Mouse (Mus musculus): ENCODE measurements around the gene Ajm1. TPM values are rescaled to one million over a fixed set of nuclear protein-coding genes. Genes with fewer than 3 reads are reported as not detected.

Gene Ajm1
- total and polyA plus RNA-seq, 2 experiments, result 0.07 TPM; not detected in 1

GRCm38 (mm10) chr2:25576028-25576850 lies 5.3 kb downstream of the Ajm1 start:
- peaks cover 9% of the 10 kb centered on the region for H3K4me1 ChIP-seq (ENCODE audit: control insufficient read depth, insufficient read depth, low read length)
- 89% methylated on average over 16 of the region's 16 CpGs for WGBS
- H3K36me3 ChIP-seq (ENCODE audit: control insufficient read depth, insufficient read depth, low read length), result no peaks in the 10 kb centered on the region
- H3K27me3 ChIP-seq (ENCODE audit: control insufficient read depth, insufficient read depth, low read length), result peaks cover 30% of the 10 kb centered on the region
- H3K27ac ChIP-seq (replicated peaks; ENCODE audit: insufficient read depth, low read depth, low read length), result no peak overlapping the region
- no peaks in the 10 kb centered on the region for H3K79me2 ChIP-seq (ENCODE audit: control insufficient read depth, insufficient read depth, low read length)
- TF ChIP-seq CTCF (IDR thresholded peaks at IDR 0.05; ENCODE audit: low read depth, low read length), result no peak
- no peak for TF ChIP-seq POLR2A (IDR thresholded peaks at IDR 0.05; ENCODE audit: extremely low read depth, insufficient read depth, low read length)
- no peak for DNase-seq (ENCODE audit: extremely low read depth, low read depth, low spot score)
- H3K4me3 ChIP-seq (ENCODE audit: insufficient read depth, low read depth, low read length), result no peak overlapping the region
- no peak overlapping the region for H3K9ac ChIP-seq (ENCODE audit: low read depth, low read length)

- Histone ChIP-seq H3K36me3 (ENCODE audit: control insufficient read depth, insufficient read depth, low read length) (no peaks in the 10 kb centered on the region), H3K27ac (replicated peaks; ENCODE audit: insufficient read depth, low read depth, low read length) (no peak overlapping the region)
- TF ChIP-seq CTCF (IDR thresholded peaks at IDR 0.05; ENCODE audit: low read depth, low read length), result no peak
- TF ChIP-seq POLR2A (IDR thresholded peaks at IDR 0.05; ENCODE audit: extremely low read depth, insufficient read depth, low read length), result no peak
Measured at GRCm38 (mm10) chr2:25575432-25576027, 6.0 kb downstream of the Ajm1 start.

GRCm38 (mm10) chr2:25574579-25575431 lies 6.8 kb downstream of the Ajm1 start, which contains the start of the genes Mamdc4 and Phpt1:
Gene Mamdc4 (minus strand): TSS chr2:25574845.
Gene Phpt1 (minus strand): TSS chr2:25575224.
- H3K27ac ChIP-seq (replicated peaks; ENCODE audit: insufficient read depth, low read depth, low read length), result peak within 1 kb of the TSS; percentile 69
- H3K9ac ChIP-seq (ENCODE audit: low read depth, low read length), result peak within 1 kb of the TSS; percentile 70
- WGBS, result under 1% methylated on average over 45 of the region's 45 CpGs
- TF ChIP-seq POLR2A (IDR thresholded peaks at IDR 0.05; ENCODE audit: extremely low read depth, insufficient read depth, low read length), result 0 out of 2 replicates have a peak, but pooled peaks have one; percentile 32
- no peak for TF ChIP-seq CTCF (IDR thresholded peaks at IDR 0.05; ENCODE audit: low read depth, low read length)
- H3K36me3 ChIP-seq (ENCODE audit: control insufficient read depth, insufficient read depth, low read length), result no peaks in the 10 kb centered on the region
- H3K27me3 ChIP-seq (ENCODE audit: control insufficient read depth, insufficient read depth, low read length), result peaks cover 28% of the 10 kb centered on the region
- no peaks in the 10 kb centered on the region for H3K79me2 ChIP-seq (ENCODE audit: control insufficient read depth, insufficient read depth, low read length)
- peaks cover 8% of the 10 kb centered on the region for H3K4me1 ChIP-seq (ENCODE audit: control insufficient read depth, insufficient read depth, low read length)
- peak; percentile 97 for DNase-seq (ENCODE audit: extremely low read depth, low read depth, low spot score)
- peak within 1 kb of the TSS; percentile 65 for H3K4me3 ChIP-seq (ENCODE audit: insufficient read depth, low read depth, low read length)

More at GRCm38 (mm10) chr2:25575432-25576027, 6.0 kb downstream of the Ajm1 start:
- Histone ChIP-seq H3K9ac (ENCODE audit: low read depth, low read length) (peak overlapping the region; percentile 63), H3K4me3 (ENCODE audit: insufficient read depth, low read depth, low read length) (peak overlapping the region; percentile 54), H3K79me2 (ENCODE audit: control insufficient read depth, insufficient read depth, low read length) (no peaks in the 10 kb centered on the region), H3K4me1 (ENCODE audit: control insufficient read depth, insufficient read depth, low read length) (peaks cover 8% of the 10 kb centered on the region), H3K27me3 (ENCODE audit: control insufficient read depth, insufficient read depth, low read length) (peaks cover 30% of the 10 kb centered on the region)
- no peak for DNase-seq (ENCODE audit: extremely low read depth, low read depth, low spot score)
- WGBS, result 13% methylated on average over 21 of the region's 21 CpGs

GRCm38 (mm10) chr2:25574136-25574535 lies 7.4 kb downstream of the Ajm1 start:
- Histone ChIP-seq H3K36me3 (ENCODE audit: control insufficient read depth, insufficient read depth, low read length) (no peaks in the 10 kb centered on the region), H3K9ac (ENCODE audit: low read depth, low read length) (peak overlapping the region; percentile 38), H3K79me2 (ENCODE audit: control insufficient read depth, insufficient read depth, low read length) (no peaks in the 10 kb centered on the region), H3K27ac (replicated peaks; ENCODE audit: insufficient read depth, low read depth, low read length) (no peak overlapping the region), H3K27me3 (ENCODE audit: control insufficient read depth, insufficient read depth, low read length) (peaks cover 22% of the 10 kb centered on the region), H3K4me3 (ENCODE audit: insufficient read depth, low read depth, low read length) (peak overlapping the region; percentile 65), H3K4me1 (ENCODE audit: control insufficient read depth, insufficient read depth, low read length) (peaks cover 8% of the 10 kb centered on the region)
- TF ChIP-seq CTCF (IDR thresholded peaks at IDR 0.05; ENCODE audit: low read depth, low read length) (no peak), POLR2A (IDR thresholded peaks at IDR 0.05; ENCODE audit: extremely low read depth, insufficient read depth, low read length) (no peak)
- 9% methylated on average over 11 of the region's 11 CpGs for WGBS
- DNase-seq (ENCODE audit: extremely low read depth, low read depth, low spot score), result no peak

DNA sequence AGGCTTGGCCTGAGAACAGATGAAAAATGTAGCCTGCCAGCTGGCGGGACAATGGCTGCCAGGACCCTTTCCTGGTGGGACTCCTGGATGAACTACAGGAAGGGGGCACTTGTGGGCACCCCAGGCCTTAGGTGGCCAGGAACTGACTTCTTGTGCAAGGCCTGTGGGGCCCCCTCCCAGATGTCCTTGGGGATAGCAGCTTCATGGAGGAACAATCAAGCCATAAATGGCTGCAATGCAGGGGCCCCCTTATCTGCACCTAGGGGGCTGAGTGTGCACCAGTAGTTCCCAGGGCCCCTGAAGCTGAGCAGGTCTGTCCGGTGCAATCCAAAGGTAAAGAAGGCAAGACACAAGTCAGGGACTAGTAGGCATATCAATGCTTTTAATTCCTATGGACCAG lies 8.5 kb downstream of the Ajm1 start:
- no peak for DNase-seq (ENCODE audit: extremely low read depth, low read depth, low spot score)
- no peak overlapping the region for H3K9ac ChIP-seq (ENCODE audit: low read depth, low read length)
- H3K4me3 ChIP-seq (ENCODE audit: insufficient read depth, low read depth, low read length), result no peak overlapping the region
- H3K27me3 ChIP-seq (ENCODE audit: control insufficient read depth, insufficient read depth, low read length), result peaks cover 11% of the 10 kb centered on the region
- WGBS, result 98% methylated on average over 2 of the region's 2 CpGs
- TF ChIP-seq POLR2A (IDR thresholded peaks at IDR 0.05; ENCODE audit: extremely low read depth, insufficient read depth, low read length), result no peak
- TF ChIP-seq CTCF (IDR thresholded peaks at IDR 0.05; ENCODE audit: low read depth, low read length), result no peak
- no peak overlapping the region for H3K27ac ChIP-seq (replicated peaks; ENCODE audit: insufficient read depth, low read depth, low read length)
- H3K4me1 ChIP-seq (ENCODE audit: control insufficient read depth, insufficient read depth, low read length), result peaks cover 8% of the 10 kb centered on the region
- H3K36me3 ChIP-seq (ENCODE audit: control insufficient read depth, insufficient read depth, low read length), result no peaks in the 10 kb centered on the region
- H3K79me2 ChIP-seq (ENCODE audit: control insufficient read depth, insufficient read depth, low read length), result no peaks in the 10 kb centered on the region

Data from liver, adult 2 months (tissue).